Mouse (Mus musculus) T-cell, adult 2 months (primary cell): ENCODE data around the gene Kmt5b.

Experiments
- DNase-seq: peaks from one replicate; pipeline ENCODE4 v3.0.0; 2022; ENCODE audit warnings: low spot score

The Kmt5b gene

DNA sequence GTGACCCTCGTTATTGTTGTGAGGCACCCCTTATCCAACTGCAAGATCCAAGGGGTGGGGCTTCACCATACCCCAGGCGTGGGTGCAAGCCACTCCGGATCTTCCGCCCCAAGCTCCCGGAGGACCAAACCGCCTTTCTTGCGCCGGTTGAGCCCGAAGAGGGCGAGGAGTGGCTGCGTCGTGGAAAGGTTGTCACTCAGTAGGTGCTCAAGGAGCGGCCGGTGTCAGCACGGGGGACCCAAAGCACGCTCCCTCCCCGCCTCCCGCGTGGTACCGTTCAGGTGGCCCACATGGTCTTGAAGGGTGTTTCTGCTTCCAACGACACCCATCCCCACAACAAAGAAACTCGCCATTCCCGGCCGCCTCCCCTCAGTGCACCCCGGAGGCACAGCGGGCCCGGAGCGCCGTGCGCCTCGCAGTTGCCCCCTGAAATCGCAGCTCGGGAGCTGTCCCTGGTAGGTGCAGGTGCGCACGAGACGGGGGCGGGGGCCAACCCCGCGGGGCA lies at the start of gene Kmt5b:
Kmt5b (plus strand) TSS at position 146 of the 505 bp plus-strand sequence.
- DNase-seq, result no peak

DNA sequence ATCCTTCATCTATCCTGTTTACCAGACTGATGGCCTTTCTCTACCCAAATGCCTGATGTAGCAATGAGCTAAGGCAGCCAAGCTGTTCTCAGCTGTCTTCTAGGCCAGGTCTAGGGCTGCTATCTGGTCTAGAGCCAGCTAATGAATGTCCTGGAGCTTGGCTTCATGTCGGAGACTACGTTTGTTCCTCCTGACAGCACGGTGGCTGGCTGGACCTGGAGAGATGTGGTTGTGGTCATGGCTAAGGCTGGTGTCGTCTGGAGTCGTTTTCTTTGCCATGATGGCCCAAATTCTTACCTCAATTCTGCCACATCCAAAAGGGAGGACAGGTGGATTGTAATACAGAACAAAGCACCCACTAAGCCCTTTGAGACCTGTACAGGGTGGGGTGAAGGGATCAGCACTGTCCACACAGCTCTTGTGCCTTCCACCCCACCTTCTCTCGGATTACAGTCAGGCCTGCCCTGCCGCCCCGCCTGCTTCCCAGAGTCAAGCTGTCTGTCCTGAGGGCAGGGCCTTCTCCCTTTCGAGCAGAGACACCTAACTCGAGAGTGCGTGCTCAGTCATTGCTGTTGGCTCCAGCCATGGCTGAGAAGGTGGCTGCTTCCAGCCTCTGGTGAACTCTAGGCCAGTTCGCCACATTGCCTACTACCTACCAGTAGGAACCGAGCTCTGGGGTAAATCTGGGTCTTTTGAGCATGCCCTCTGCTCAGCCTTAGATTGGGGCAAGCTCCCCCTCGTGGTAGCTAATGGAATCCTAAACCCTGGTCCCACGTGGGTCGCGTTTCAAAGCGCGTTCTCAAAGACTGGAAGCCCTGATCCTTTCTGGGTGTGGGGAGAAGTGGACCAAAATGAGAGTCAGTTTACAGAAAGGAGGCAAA lies 48.5 kb upstream of the Kmt5b start:
- DNase-seq, result peak; percentile 78

DNA sequence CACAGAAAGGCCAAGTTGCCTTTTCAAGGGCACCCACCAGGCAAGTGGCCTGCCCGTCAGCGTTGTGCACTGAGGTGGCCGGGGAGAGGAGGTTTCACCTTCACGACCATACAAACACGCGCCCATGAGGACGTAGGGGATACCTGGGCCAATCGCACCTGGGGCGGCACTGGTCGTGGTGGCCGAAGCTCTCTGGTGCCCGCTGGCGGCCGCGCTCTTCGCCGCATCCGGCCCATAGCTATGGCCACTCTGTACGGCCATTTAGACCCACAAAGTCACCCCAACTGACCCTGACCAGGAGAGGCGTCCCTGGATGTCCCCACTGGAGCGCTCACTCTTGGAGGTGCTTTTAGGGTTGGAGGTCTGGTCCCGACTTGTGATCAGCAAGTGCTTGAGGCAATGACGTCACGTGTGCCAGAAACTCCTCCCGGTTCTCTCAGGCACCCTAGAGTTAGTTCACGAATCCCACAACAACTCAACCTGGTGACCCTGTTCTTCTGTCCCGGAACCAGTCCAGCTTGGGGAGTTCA lies 47.8 kb upstream of the Kmt5b start:
- peak; percentile 25 for DNase-seq

DNA sequence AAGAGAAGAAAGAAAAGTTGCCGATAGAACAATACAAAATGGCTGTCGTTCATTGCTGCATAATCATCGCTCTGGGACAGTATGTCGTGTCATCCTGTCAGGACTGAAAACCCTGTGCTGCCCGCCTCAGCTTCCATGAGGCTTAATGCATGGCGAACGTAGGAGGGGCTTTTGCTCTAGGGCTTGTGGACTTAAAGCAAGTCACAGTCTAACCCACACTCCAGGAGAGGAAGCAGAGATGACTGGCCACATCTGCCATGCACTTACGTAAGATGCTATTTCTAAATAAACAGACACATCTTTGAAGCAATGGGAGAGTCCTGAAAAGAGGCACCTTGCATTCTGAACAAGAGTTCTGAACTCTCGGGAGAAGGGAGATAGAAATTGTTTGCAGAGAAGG lies 44.1 kb upstream of the Kmt5b start:
- DNase-seq, result no peak

DNA sequence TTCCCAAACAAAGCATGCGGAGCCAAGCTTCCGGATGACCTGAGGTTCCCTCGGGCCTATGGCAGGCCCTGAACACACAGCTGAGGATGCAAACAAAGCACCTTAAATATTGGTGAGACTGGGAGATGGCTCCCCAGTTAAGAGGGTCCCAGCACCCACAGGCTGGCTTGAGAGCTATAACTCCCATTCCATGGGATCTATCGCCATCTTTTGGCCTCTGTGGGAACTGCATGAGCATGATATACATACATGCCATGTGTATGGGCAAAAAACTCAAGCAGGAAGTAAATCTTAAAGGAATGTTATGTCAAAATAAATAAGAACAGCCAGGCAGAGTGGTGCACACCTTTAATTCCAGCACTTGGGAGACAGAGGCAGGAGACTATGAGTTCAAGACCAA lies 43.3 kb upstream of the Kmt5b start:
- DNase-seq, result peak; percentile 58

DNA sequence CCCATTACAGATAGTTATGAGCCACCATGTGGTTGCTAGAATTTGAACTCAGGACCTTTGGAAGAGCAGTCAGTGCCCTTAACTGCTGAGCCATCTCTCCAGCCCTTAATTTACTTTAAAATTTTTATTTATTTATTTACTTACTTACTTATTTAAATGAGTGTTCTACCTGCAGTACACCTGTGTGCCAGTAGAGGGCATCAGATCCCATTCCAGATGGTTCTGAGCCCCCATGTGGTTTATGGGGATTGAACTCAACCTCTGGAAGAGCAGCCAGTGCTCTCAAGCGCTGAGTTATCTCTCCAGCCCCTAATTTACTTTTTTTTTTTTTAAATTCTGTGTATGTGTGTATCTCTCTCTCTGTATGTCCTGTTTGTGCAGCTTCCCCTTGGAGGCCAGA lies 42.4 kb upstream of the Kmt5b start:
- peak; percentile 68 for DNase-seq

DNA sequence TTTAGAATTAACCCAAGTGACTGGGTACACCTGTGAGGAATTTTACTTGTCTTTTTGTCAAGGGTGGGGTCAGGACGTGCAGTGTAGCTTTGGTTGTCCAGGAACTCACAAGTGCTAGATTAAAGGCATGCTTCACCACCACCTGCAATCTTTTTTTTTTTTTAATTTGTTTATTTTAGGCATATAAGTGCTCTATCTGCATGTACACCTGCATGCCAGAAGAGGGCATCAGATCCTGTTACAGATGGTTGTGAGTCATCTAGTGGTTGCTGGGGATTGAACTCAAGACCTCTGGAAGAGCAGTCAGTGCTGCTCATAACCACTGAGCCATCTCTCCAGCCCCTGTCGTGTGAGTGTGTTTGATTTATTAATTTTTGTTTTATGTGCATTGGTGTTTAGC lies 38.3 kb upstream of the Kmt5b start:
- no peak for DNase-seq

DNA sequence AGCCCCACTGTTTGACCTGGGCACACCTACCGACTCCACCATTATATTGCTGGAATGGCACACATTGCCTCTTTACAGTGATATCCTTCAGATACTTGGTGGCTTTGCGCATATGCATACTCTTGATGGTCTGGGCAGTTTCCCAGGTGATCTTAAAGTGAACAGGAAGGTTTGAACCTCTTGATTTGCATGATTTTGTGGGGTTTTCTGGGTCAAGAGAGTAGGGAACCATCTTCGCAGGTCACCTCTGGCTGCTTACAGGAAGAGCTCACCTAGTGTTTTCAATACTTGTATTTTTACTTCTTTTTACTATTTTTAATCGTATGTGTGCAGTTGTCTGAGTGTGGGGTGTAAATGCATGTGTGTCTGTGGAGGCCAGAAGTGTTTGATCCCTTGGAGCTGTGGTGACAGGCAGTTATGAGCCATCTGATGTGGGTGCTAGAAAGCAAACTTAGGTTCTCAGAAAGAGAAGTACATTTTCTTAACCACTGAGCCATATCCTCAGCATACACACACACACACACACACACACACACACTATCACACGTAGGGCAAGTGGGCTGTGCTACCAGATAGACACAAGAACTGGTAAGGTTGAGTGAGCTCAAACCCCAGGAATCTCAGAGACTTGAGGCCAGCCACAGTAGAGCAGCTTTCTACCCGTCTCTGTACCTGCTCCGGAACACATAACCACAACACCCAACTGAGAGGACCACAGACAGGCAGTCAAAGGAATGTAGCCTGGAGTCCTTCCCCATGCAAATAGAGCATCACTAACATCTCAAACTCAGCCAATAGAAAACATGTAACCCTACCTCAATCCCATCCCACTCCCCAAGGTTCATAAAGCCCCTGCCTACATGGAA lies 36.2 kb upstream of the Kmt5b start:
- peak; percentile 73 for DNase-seq

DNA sequence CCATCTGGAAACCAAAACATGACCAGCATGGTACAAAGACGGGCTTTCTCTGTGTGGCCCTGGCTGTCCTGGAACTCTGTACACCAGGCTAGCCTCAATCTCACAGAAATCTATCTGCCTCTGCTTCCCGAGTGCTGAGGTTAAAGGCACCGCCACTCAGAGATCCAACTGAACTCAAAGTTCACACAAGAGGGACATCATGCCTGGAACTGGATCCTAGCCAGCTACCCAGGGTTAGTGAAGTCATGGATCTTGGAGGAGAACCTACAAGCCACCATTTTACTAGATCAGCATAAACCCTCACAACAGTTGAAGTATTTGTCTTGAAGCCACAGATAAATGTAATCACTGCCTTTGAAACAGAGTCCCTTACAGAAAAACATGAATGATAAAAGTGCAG lies 31.2 kb upstream of the Kmt5b start:
- no peak for DNase-seq

DNA sequence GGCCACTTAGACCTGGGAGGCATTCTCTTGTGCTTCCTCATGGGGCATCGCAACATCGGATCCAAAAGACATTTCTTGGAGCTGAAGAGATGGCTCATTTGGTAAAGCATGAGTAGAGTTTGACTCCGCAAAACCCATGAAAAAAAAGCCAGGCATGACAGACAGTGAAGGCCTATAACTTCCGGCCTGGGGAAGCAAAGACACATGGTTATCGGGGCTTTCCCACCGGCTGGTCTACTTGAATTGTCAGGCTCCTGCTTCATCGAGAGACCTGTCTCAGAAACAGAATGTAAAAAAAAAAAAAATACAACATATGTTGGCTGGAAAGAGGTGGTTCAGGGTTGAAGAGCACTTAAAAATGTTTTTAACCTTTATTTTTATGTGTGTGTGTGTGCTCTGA lies 27.6 kb upstream of the Kmt5b start:
- no peak for DNase-seq

DNA sequence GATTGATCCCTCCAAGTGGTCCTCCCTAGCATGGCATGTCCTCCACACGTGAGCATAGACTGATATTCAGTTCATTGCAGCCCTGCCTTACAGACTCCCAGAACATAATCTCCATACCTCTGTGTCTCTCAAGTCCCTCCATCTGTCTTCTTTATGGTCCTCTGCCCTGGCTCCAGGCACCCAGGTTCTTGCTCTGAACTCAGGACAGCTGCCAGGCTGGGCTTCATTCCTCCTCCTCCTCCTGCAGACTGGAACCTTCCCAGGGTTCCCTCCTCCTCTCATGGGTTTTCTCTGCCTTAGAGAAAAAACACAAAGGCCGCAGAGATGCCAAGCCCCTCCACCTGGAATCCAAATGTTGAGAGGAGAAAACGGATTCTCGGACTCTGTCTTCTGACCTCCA lies 24.5 kb upstream of the Kmt5b start:
- DNase-seq, result no peak

DNA sequence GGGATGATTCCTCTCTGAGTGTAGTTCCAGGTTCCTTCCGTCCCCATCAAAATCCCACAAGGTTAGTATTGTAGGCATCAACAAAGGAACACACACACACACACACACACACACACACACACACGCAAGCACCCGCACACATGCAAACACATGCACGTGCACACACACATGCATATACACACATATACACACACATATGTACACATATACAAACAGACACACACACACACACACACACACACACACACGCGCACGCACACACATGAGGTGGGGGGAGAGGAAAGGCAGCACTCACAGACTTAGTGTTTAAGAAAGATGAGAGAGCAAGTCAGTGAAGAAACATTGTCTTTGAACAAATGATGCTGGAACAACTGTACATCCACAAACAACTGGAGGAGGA lies 23.9 kb upstream of the Kmt5b start:
- no peak for DNase-seq

DNA sequence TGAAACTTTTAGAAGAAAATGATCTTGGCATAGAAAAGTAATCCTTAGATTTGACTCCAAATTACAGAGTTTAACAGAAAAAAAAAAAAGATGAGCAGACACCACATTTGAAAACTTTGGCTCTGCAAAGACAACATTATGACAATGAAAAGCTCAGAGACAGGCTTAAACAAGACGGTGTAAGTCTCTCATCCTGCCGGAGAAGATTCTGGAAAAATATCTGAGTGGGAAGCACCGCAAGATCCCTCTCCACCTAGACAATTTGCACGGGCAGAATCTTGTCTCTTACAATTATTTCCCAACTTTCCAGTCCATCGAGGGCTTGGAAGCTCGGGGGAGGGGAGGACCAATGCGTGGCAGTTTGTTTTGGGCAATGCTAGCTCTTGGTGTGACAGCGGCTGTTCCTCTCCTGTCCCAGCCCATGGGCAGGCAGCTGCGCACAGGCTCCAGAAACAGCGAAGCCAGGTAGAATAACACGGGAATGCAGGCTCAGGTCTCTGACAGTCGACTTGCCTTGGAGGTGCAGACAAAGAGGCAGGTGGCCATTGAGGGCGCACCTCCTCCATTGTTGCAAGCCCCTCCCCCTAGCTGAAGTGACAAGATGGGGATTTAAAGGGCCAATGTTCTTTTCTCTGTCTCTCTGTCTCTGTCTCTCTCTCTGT lies 23.2 kb upstream of the Kmt5b start:
- peak; percentile 36 for DNase-seq

DNA sequence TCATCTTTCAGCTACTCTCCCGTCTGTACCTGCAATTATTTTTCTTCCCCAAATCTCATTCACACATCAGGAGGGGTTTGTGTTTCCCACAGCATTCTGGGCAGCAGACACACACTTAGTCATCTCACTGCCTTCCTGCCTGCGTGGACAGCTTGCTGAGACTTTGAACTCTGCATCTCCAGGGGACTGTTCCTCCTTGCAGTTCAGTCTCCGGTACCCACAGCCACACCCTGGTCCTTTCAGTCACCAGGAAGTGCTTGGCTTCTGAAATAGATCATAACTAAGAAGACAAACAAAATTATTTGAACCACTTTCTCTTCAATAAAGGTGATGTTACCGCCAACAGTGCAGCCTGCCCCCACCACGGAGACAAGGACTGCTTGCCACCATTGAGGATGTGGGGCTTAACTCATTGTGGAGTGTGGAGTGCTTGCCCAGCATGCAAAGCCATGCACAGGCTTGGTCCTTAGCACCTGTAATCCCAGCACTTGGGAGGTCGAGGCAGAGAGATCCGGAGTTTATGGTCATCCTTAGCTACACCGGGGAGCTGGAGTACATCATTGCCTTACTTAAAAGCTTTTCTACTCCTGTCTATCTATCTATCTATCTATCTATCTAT lies 14.5 kb upstream of the Kmt5b start:
- DNase-seq, result no peak

DNA sequence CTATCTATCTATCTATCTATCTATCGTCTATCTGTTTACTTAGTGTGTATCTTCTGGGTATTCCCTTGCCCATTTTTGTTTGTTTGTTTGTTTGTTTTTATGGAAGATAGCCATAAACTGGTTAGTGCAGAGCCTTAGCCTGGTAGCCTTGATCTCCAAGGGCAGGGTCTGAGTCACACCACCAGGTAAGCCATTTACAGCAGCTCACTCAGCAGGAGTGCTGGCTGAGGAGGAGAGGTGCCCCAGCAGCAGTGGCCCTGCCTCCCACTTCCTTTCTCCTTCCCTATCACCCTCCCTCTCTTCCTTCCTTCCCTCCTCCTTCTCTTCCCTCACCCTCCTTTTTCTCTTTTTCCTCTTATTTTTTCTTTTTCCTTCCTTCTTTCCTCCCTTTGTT lies 14.0 kb upstream of the Kmt5b start:
- DNase-seq, result no peak

DNA sequence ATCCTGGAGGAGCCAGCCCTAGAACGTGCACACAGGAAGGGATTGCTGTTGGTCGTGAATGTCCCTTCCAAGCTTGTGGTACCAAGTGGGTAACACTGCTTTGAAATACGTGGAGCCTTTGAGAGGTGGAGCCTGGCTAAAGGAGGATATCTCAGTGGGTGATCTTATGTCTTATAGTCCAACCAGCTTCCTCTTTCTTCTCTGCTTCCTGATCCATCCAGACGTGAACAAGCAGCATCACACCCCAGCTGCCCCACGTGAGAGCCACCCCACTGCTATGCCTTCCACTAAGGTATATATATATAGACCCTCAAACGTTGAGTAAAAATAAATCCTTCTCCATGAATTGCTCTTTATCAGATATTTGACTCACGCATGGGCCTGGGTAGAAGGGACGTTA lies 13.5 kb upstream of the Kmt5b start:
- no peak for DNase-seq

DNA sequence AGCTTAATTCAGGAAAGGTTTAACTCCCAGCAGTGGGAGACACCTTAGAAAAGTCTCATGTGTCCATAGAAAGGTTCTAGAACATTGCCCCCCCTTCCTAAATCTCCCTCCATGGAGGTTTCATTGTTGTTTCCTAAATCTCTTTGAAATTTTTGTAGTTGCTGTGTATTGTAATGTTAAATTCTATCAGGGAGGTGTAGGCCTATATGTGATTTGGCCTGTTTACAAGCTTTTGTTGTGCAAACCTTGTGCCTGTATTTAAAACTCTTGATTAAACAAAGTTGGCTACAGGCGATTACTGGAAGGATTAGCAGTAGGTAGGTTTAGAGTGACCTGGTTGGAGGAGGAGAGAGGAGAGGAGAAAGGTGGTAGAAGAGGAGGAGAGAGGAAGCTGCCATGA lies 9.4 kb upstream of the Kmt5b start:
- no peak for DNase-seq

DNA sequence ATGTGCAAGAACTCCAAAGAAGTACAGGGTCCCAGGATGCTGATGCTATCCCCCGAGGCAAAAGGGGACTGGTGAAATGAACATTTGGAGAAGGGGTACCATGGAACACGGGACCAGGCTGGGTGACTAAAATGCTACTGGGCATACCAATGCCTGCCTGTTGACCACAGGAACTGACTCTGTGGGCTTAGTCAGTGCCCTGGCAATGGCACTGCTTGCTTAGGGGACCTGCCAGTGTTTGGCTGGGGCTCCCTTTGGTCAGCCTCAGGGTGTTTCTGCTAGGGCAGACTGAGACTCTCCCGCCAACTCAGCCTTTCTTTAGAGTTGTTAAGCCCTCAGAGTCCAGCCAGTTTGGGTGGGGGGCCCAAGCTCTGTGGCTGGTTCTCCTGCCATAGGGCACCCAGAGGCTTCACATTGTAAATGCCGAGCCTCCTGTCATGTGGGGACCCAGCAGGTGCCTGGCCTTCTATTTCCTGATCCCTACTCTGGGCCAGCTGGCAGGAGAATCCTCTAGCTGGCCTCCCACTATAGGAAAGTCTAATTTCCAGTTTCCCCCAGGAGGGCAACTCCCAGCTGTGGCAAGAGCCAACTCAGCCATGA lies 1.9 kb upstream of the Kmt5b start:
- DNase-seq, result no peak

DNA sequence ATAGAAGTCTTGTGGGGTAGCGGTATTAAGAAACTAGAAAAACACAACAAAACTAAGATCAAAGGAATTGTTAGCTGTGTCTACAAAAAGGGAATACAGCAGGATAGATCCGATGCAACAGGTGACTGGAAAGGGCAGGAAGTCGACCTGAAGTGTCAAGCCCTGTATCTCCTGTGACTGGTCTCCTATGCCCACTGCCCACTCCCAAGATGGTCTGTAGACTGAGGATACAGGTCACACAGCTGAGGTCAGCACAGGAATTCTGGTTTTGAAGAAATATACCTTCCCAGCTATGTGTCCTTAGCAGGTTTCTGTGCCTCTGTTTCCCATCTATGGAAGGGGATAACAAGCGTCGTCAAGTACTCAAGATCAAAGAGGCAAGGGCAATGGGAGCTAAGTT lies 843 bp upstream of the Kmt5b start:
- no peak for DNase-seq

DNA sequence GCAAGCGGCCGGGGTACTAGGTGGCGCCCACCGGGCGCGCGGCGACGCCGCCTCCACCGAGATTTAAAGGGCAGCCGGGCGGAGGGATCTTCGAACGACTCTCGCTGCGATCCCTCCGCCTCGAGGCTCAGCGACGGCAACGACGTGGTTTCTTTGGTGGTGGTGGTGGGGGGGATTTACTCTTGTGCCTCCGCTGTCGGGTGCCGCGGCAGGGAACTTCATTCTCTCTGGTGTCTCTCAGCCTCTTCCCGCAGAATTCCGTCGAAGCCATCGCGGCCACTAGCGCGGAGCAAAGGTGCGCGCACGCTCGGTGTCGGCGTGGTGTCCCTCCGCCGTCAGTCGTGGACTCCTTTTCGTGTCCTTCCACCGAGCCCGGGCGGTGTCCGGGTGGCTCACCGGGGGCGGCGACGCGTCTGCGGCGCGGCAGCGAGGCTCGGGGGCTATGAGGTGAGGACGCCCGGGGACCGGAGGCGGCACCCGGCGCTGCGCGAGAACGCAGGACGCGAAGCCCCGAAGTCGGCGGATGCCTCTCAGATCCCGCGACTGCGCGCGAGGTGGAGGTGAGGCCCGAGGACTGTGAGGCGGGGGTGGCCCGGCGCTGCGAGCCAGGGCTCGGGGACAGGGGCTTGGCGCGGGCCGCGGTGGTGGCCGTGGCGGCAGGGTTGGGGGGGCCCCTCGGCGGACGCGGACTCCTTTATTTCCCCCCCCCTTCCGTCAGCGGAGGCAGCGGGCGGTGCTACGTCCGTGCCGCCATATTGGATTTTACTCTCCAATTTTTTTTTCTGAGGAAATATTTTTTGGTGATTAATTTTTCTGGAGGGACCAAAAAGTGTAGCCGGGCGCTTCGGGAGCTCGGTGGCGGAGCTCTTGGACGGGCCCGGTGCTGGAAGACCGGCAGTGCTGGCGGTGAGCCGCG lies 818 bp downstream of the Kmt5b start:
- peak; percentile 82 for DNase-seq
